Mouse (Mus musculus): ENCODE data around the gene Spns2. TPM values are rescaled to one million over a fixed set of nuclear protein-coding genes. Genes with fewer than 3 reads are reported as not detected.
A peak's percentile ranks its signal among the peaks of the same experiment; 100 is the strongest.

The Spns2 gene
- polyA plus RNA-seq, 1 experiment from 2014 or later, result 5.7 TPM

DNA sequence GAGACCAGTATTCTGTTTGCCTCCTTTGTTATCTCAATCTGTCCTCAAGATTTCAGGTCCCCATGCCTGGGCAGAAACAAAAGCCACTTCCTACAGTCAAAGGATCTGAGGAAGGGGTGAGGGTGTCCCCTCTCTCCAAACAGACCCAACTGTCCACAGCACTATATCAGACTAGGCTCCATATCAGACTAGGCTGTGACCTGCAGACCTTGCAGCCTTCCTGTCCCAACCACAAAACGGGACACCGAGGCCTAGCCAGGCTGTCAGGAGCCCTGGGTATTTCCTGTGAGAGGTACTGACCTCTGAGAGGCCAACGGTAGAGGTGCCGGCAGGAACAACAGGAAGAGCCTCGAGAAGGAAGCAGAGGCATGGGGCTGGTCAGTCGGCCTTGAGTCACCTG lies 5.2 kb downstream of the Spns2 start:
- 46% methylated on average over 6 of the region's 6 CpGs for WGBS
- H3K27ac ChIP-seq (ENCODE audit: low read length), result no peak overlapping the region

DNA sequence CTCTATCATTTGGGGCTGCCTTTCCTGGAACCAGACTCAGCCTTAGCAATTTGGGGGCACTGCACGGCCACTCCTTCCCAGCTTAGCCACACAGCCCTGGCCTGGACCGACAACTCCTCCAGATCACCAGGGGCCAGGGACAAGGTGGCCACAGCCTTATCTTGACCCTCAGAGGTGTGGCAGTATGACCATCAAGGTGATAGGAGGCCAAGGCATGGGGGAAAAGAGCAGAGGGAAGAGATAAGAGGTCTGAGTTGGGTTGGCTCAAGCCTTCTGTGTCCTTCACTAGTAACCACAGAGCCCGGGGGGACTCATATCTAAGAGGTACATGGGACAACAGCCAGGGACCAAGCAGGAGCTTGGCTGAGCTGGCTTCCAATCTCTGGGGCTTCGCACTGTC lies 7.8 kb downstream of the Spns2 start:
- Histone ChIP-seq H3K9ac (ENCODE audit: low read length) (no peak overlapping the region), H3K27ac (ENCODE audit: low read length) (no peak overlapping the region), H3K36me3 (ENCODE audit: control insufficient read depth, insufficient read depth, low read length) (no peaks in the 10 kb centered on the region), H3K27me3 (ENCODE audit: control insufficient read depth, insufficient read depth, low read length) (no peaks in the 10 kb centered on the region), H3K9me3 (replicated peaks; ENCODE audit: control insufficient read depth, low read length) (no peaks in the 10 kb centered on the region), H3K4me1 (ENCODE audit: control insufficient read depth, insufficient read depth, low read length) (peaks cover 8% of the 10 kb centered on the region; the same call in 1 of the 2 replicates), H3K4me2 (ENCODE audit: low read depth, low read length) (no peak overlapping the region), H3K4me3 (replicated peaks; ENCODE audit: low read length) (no peak overlapping the region)
- no peak for ATAC-seq (ENCODE audit: insufficient read depth, low FRiP score)
- WGBS, result 66% methylated on average over 4 of the region's 4 CpGs

More for the DNA sequence above, 5.2 kb downstream of the Spns2 start:
- Histone ChIP-seq H3K27me3 (ENCODE audit: control insufficient read depth, insufficient read depth, low read length) (peaks cover 12% of the 10 kb centered on the region), H3K36me3 (ENCODE audit: control insufficient read depth, insufficient read depth, low read length) (no peaks in the 10 kb centered on the region), H3K4me1 (ENCODE audit: control insufficient read depth, insufficient read depth, low read length) (peaks cover 19% of the 10 kb centered on the region), H3K4me2 (ENCODE audit: low read depth, low read length) (no peak overlapping the region), H3K4me3 (replicated peaks; ENCODE audit: low read length) (no peak overlapping the region), H3K9ac (ENCODE audit: low read length) (no peak overlapping the region), H3K9me3 (replicated peaks; ENCODE audit: control insufficient read depth, low read length) (no peaks in the 10 kb centered on the region)
- ATAC-seq (ENCODE audit: insufficient read depth, low FRiP score), result no peak

- Histone ChIP-seq H3K9ac (ENCODE audit: low read length) (no peak overlapping the region), H3K4me1 (ENCODE audit: control insufficient read depth, insufficient read depth, low read length) (peaks cover 8% of the 10 kb centered on the region; the same call in 1 of the 2 replicates), H3K4me3 (replicated peaks; ENCODE audit: low read length) (no peak overlapping the region), H3K27me3 (ENCODE audit: control insufficient read depth, insufficient read depth, low read length) (no peaks in the 10 kb centered on the region), H3K4me2 (ENCODE audit: low read depth, low read length) (no peak overlapping the region), H3K36me3 (ENCODE audit: control insufficient read depth, insufficient read depth, low read length) (no peaks in the 10 kb centered on the region), H3K27ac (ENCODE audit: low read length) (no peak overlapping the region), H3K9me3 (replicated peaks; ENCODE audit: control insufficient read depth, low read length) (no peaks in the 10 kb centered on the region)
- WGBS, result 70% methylated on average over 5 of the region's 5 CpGs
- no peak for ATAC-seq (ENCODE audit: insufficient read depth, low FRiP score)
These were observed 8.4 kb downstream of the Spns2 start for GRCm38 (mm10) chr11:72481313-72481712.

DNA sequence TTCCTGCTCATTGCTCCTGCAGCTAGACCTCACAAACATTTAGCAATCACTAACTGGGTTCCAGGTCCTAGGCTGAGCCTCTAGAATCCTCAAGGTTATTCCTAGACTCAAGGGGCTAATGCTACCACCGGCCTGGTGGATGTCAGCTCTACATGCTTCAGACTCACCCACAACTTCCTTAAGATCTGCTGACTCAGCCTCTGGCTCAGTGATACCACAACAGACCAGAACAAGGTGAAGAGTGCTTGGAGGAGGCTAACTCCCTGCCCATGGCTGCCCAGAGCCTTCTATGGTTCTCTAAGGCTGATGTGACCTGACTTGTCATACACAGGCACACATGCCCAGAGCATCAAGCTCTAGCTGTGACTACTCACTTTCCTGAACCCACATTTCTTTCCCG lies 10.2 kb downstream of the Spns2 start:
- 86% methylated on average over 2 of the region's 2 CpGs for WGBS
- Histone ChIP-seq H3K4me3 (replicated peaks; ENCODE audit: low read length) (no peak overlapping the region), H3K4me1 (ENCODE audit: control insufficient read depth, insufficient read depth, low read length) (peaks cover 13% of the 10 kb centered on the region; the same call in 1 of the 2 replicates), H3K4me2 (ENCODE audit: low read depth, low read length) (no peak overlapping the region), H3K9me3 (replicated peaks; ENCODE audit: control insufficient read depth, low read length) (no peaks in the 10 kb centered on the region), H3K9ac (ENCODE audit: low read length) (no peak overlapping the region), H3K27ac (ENCODE audit: low read length) (no peak overlapping the region), H3K27me3 (ENCODE audit: control insufficient read depth, insufficient read depth, low read length) (no peaks in the 10 kb centered on the region), H3K36me3 (ENCODE audit: control insufficient read depth, insufficient read depth, low read length) (no peaks in the 10 kb centered on the region)
- no peak for ATAC-seq (ENCODE audit: insufficient read depth, low FRiP score)

GRCm38 (mm10) chr11:72478228-72478627 lies 11.5 kb downstream of the Spns2 start:
- no peaks in the 10 kb centered on the region for H3K9me3 ChIP-seq (replicated peaks; ENCODE audit: control insufficient read depth, low read length)
- no peak overlapping the region for H3K9ac ChIP-seq (ENCODE audit: low read length)
- WGBS, result 67% methylated on average over 6 of the region's 6 CpGs
- H3K4me1 ChIP-seq (ENCODE audit: control insufficient read depth, insufficient read depth, low read length), result peaks cover 16% of the 10 kb centered on the region; the same call in 1 of the 2 replicates
- no peak for ATAC-seq (ENCODE audit: insufficient read depth, low FRiP score)
- no peak overlapping the region for H3K4me3 ChIP-seq (replicated peaks; ENCODE audit: low read length)
- no peaks in the 10 kb centered on the region for H3K36me3 ChIP-seq (ENCODE audit: control insufficient read depth, insufficient read depth, low read length)
- H3K4me2 ChIP-seq (ENCODE audit: low read depth, low read length), result no peak overlapping the region
- H3K27ac ChIP-seq (ENCODE audit: low read length), result peak overlapping the region; percentile 44; the same call in 1 of the 2 replicates
- H3K27me3 ChIP-seq (ENCODE audit: control insufficient read depth, insufficient read depth, low read length), result no peaks in the 10 kb centered on the region

GRCm38 (mm10) chr11:72477653-72478052 lies 12.1 kb downstream of the Spns2 start:
- WGBS, result 86% methylated on average over 1 of the region's 1 CpGs
- peak overlapping the region; percentile 44; the same call in 1 of the 2 replicates for H3K27ac ChIP-seq (ENCODE audit: low read length)
- no peak for ATAC-seq (ENCODE audit: insufficient read depth, low FRiP score)
- H3K4me2 ChIP-seq (ENCODE audit: low read depth, low read length), result no peak overlapping the region
- H3K4me1 ChIP-seq (ENCODE audit: control insufficient read depth, insufficient read depth, low read length), result peaks cover 20% of the 10 kb centered on the region; the same call in 1 of the 2 replicates
- no peaks in the 10 kb centered on the region for H3K9me3 ChIP-seq (replicated peaks; ENCODE audit: control insufficient read depth, low read length)
- H3K36me3 ChIP-seq (ENCODE audit: control insufficient read depth, insufficient read depth, low read length), result no peaks in the 10 kb centered on the region
- no peak overlapping the region for H3K4me3 ChIP-seq (replicated peaks; ENCODE audit: low read length)
- peak overlapping the region; percentile 41; the same call in 1 of the 2 replicates for H3K9ac ChIP-seq (ENCODE audit: low read length)
- H3K27me3 ChIP-seq (ENCODE audit: control insufficient read depth, insufficient read depth, low read length), result no peaks in the 10 kb centered on the region

DNA sequence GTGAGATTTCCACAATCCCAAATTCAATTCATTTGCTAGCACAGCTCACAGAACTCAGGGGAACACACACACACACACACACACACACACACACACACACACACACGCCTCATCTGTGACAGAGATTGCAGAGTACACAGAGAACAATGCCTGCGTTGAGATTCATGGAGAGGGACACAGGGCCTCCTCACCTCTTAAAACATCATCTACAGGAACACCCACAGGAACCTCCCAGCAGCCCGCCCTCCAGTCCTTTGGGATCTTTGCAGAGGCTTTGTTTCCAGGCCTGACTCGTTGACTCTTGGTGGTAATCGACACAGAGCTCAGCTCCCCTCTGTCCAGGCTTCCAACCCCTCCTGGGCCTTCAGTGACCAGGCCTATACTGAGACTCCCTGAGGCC lies 12.5 kb downstream of the Spns2 start:
- ATAC-seq (ENCODE audit: insufficient read depth, low FRiP score), result no peak
- no peaks in the 10 kb centered on the region for H3K27me3 ChIP-seq (ENCODE audit: control insufficient read depth, insufficient read depth, low read length)
- H3K4me3 ChIP-seq (replicated peaks; ENCODE audit: low read length), result no peak overlapping the region
- WGBS, result 41% methylated on average over 5 of the region's 5 CpGs
- no peak overlapping the region for H3K4me2 ChIP-seq (ENCODE audit: low read depth, low read length)
- H3K9ac ChIP-seq (ENCODE audit: low read length), result peak overlapping the region; percentile 41; the same call in 1 of the 2 replicates
- H3K27ac ChIP-seq (ENCODE audit: low read length), result no peak overlapping the region
- H3K9me3 ChIP-seq (replicated peaks; ENCODE audit: control insufficient read depth, low read length), result no peaks in the 10 kb centered on the region
- no peaks in the 10 kb centered on the region for H3K36me3 ChIP-seq (ENCODE audit: control insufficient read depth, insufficient read depth, low read length)
- H3K4me1 ChIP-seq (ENCODE audit: control insufficient read depth, insufficient read depth, low read length), result peaks cover 22% of the 10 kb centered on the region; the same call in 1 of the 2 replicates

GRCm38 (mm10) chr11:72476074-72476625 lies 13.6 kb downstream of the Spns2 start:
- H3K9ac ChIP-seq (ENCODE audit: low read length), result no peak overlapping the region
- H3K4me3 ChIP-seq (replicated peaks; ENCODE audit: low read length), result no peak overlapping the region
- ATAC-seq (ENCODE audit: insufficient read depth, low FRiP score), result no peak
- H3K9me3 ChIP-seq (replicated peaks; ENCODE audit: control insufficient read depth, low read length), result no peaks in the 10 kb centered on the region
- no peaks in the 10 kb centered on the region for H3K27me3 ChIP-seq (ENCODE audit: control insufficient read depth, insufficient read depth, low read length)
- no peaks in the 10 kb centered on the region for H3K36me3 ChIP-seq (ENCODE audit: control insufficient read depth, insufficient read depth, low read length)
- peaks cover 20% of the 10 kb centered on the region; the same call in 1 of the 2 replicates for H3K4me1 ChIP-seq (ENCODE audit: control insufficient read depth, insufficient read depth, low read length)
- peak overlapping the region; percentile 34; the same call in 1 of the 2 replicates for H3K27ac ChIP-seq (ENCODE audit: low read length)
- WGBS, result 80% methylated on average over 7 of the region's 7 CpGs
- no peak overlapping the region for H3K4me2 ChIP-seq (ENCODE audit: low read depth, low read length)

- 59% methylated on average over 7 of the region's 7 CpGs for WGBS
- no peak for ATAC-seq (ENCODE audit: insufficient read depth, low FRiP score)
- H3K36me3 ChIP-seq (ENCODE audit: control insufficient read depth, insufficient read depth, low read length), result no peaks in the 10 kb centered on the region
- no peak overlapping the region for H3K4me3 ChIP-seq (replicated peaks; ENCODE audit: low read length)
- H3K27ac ChIP-seq (ENCODE audit: low read length), result peak overlapping the region; percentile 45
- H3K27me3 ChIP-seq (ENCODE audit: control insufficient read depth, insufficient read depth, low read length), result no peaks in the 10 kb centered on the region
- H3K9ac ChIP-seq (ENCODE audit: low read length), result no peak overlapping the region
- no peaks in the 10 kb centered on the region for H3K9me3 ChIP-seq (replicated peaks; ENCODE audit: control insufficient read depth, low read length)
- peaks cover 20% of the 10 kb centered on the region; the same call in 1 of the 2 replicates for H3K4me1 ChIP-seq (ENCODE audit: control insufficient read depth, insufficient read depth, low read length)
- no peak overlapping the region for H3K4me2 ChIP-seq (ENCODE audit: low read depth, low read length)
These were observed 14.3 kb downstream of the Spns2 start for GRCm38 (mm10) chr11:72475408-72475807.

Measured in stomach, embryonic 16.5 days (tissue).